Mouse (Mus musculus) ES-E14 (cell line): ENCODE measurements at regions not wholly inside any gene's neighbourhood (a gene's known extent, or its start where the extent isn't known, plus 50 kb on each side); places are given as distances from the start of the nearest gene placed in this dataset.

Experiments
- DNase-seq: peaks from one replicate; pipeline ENCODE4 v3.0.0-alpha.2; 2013; ENCODE audit warnings: low read depth, low spot score
- H3K27ac ChIP-seq: 2 replicates; pipeline ENCODE4 v1.5.1; 2012; ENCODE audit warnings: low read depth, mild to moderate bottlenecking, low read length, moderate library complexity, mixed read lengths; ENCODE audit not compliant: poor library complexity, insufficient read depth, severe bottlenecking
- H3K36me3 ChIP-seq: 2 replicates; pipeline ENCODE4 v1.6.1; 2012; ENCODE audit warnings: mild to moderate bottlenecking, low read length, moderate library complexity, mixed read lengths; ENCODE audit not compliant: control insufficient read depth, poor library complexity, insufficient read depth, severe bottlenecking
- H3K4me1 ChIP-seq, 2 experiments: fragments of 150-350 bp in 1 of 2; sonication (generic) in 1 of 2; 2 replicates each; pipeline ENCODE4 v1.6.1; 2012; ENCODE audit warnings: low read length in 2 of 2, mild to moderate bottlenecking in 1 of 2, mixed read lengths in 1 of 2; ENCODE audit not compliant: control insufficient read depth in 2 of 2, insufficient read depth in 2 of 2, poor library complexity in 1 of 2
- H3K4me3 ChIP-seq, 2 experiments: fragments of 150-350 bp in 1 of 2; sonication (generic) in 1 of 2; 2 replicates each; pipeline ENCODE4 v1.5.1; 2012; ENCODE audit warnings: low read length in 2 of 2, low read depth in 1 of 2, mild to moderate bottlenecking in 1 of 2, mixed read lengths in 1 of 2; ENCODE audit not compliant: insufficient read depth in 1 of 2, poor library complexity in 1 of 2, severe bottlenecking in 1 of 2
- H3K9ac ChIP-seq: 2 replicates; pipeline ENCODE4 v1.6.1; 2012; ENCODE audit warnings: low read depth, mild to moderate bottlenecking, low read length, mixed read lengths; ENCODE audit not compliant: poor library complexity, insufficient read depth, severe bottlenecking
- H3K9me3 ChIP-seq: fragments of 150-350 bp; sonication (generic); 2 replicates; pipeline ENCODE4 v1.6.1; 2012; ENCODE audit warnings: low read depth, mild to moderate bottlenecking, low read length; ENCODE audit not compliant: control insufficient read depth, insufficient read depth
- CHD2 ChIP-seq: IDR thresholded peaks from 2 replicates; pipeline ENCODE4 v1.6.1; 2014; ENCODE audit warnings: mild to moderate bottlenecking, low read depth, low read length, inconsistent platforms
- HCFC1 ChIP-seq: IDR thresholded peaks from 2 replicates; pipeline ENCODE4 v1.6.1; 2012; ENCODE audit warnings: low read length, inconsistent platforms, borderline replicate concordance; ENCODE audit not compliant: insufficient read depth
- MAFK ChIP-seq: IDR thresholded peaks from 2 replicates; pipeline ENCODE4 v1.6.1; 2014; ENCODE audit warnings: mild to moderate bottlenecking, low read depth, low read length, inconsistent platforms; ENCODE audit not compliant: insufficient read depth
- ZC3H11A ChIP-seq: IDR thresholded peaks from 2 replicates; pipeline ENCODE4 v1.6.1; 2012; ENCODE audit warnings: low read depth, mild to moderate bottlenecking, inconsistent platforms, low read length, borderline replicate concordance
- ZNF384 ChIP-seq: IDR thresholded peaks from 2 replicates; pipeline ENCODE4 v1.6.1; 2012; ENCODE audit warnings: low read depth, low read length, inconsistent platforms
- in situ Hi-C, 2 experiments: fragments of 600-800 bp; cut with MboI; formaldehyde crosslinking; loops; one replicate each; pipeline ENCODE4 v1.15.1; 2025; ENCODE audit warnings: low sequenced_read_pairs in 2 of 2, inconsistent platforms in 1 of 2; ENCODE audit not compliant: unreplicated experiment in 2 of 2

GRCm38 (mm10) chr9:33214523-33214922 lies 578.5 kb downstream of the Ets1 start:
- no peaks in the 10 kb centered on the region for H3K36me3 ChIP-seq
- H3K27ac ChIP-seq, result no peak overlapping the region
- H3K9me3 ChIP-seq, result no peaks in the 10 kb centered on the region
- no peak for DNase-seq
- no peaks in the 10 kb centered on the region for H3K4me1 ChIP-seq
- no peak for TF ChIP-seq CHD2
- no peak for TF ChIP-seq HCFC1
- no peak for TF ChIP-seq ZC3H11A
- no peak for TF ChIP-seq MAFK
- TF ChIP-seq ZNF384, result no peak
- H3K9ac ChIP-seq, result no peak overlapping the region
- no peak overlapping the region for H3K4me3 ChIP-seq
- in situ Hi-C loops, result no loop called here

GRCm38 (mm10) chr9:33220981-33221380 lies 585.0 kb downstream of the Ets1 start:
- no peaks in the 10 kb centered on the region for H3K36me3 ChIP-seq
- H3K27ac ChIP-seq, result no peak overlapping the region
- H3K9me3 ChIP-seq, result no peaks in the 10 kb centered on the region
- no peak for TF ChIP-seq HCFC1
- TF ChIP-seq MAFK, result no peak
- TF ChIP-seq ZNF384, result no peak
- no peak for TF ChIP-seq CHD2
- H3K4me1 ChIP-seq, result no peaks in the 10 kb centered on the region
- no peak for DNase-seq
- in situ Hi-C loops, result no loop called here
- no peak overlapping the region for H3K4me3 ChIP-seq
- H3K9ac ChIP-seq, result no peak overlapping the region

GRCm38 (mm10) chr9:33222066-33222805 lies 586.2 kb downstream of the Ets1 start:
- H3K9me3 ChIP-seq, result no peaks in the 10 kb centered on the region
- no peak for DNase-seq
- H3K4me1 ChIP-seq, result no peaks in the 10 kb centered on the region
- H3K4me3 ChIP-seq, result no peak overlapping the region
- TF ChIP-seq CHD2 (no peak), HCFC1 (no peak)
- in situ Hi-C loops, result no loop called here
- no peak overlapping the region for H3K27ac ChIP-seq
- H3K36me3 ChIP-seq, result no peaks in the 10 kb centered on the region
- H3K9ac ChIP-seq, result no peak overlapping the region

- Histone ChIP-seq H3K4me1 (no peaks in the 10 kb centered on the region), H3K27ac (no peak overlapping the region), H3K4me3 (no peak overlapping the region), H3K9me3 (no peaks in the 10 kb centered on the region), H3K9ac (no peak overlapping the region), H3K36me3 (no peaks in the 10 kb centered on the region)
- DNase-seq, result no peak
- in situ Hi-C loops, result loop anchor here in 1 of 2 experiments (25.0 kb wide), 1 partner anchor 646 kb away; no protein-coding TSS in a partner anchor
- TF ChIP-seq MAFK (no peak), ZNF384 (no peak), HCFC1 (no peak), CHD2 (no peak), ZC3H11A (no peak)
These were observed 597.7 kb downstream of the Ets1 start for GRCm38 (mm10) chr9:33233699-33234131.

GRCm38 (mm10) chr9:33238190-33238589 lies 602.2 kb downstream of the Ets1 start:
- Histone ChIP-seq H3K9me3 (no peaks in the 10 kb centered on the region), H3K27ac (no peak overlapping the region), H3K4me3 (no peak overlapping the region), H3K9ac (no peak overlapping the region), H3K36me3 (no peaks in the 10 kb centered on the region), H3K4me1 (no peaks in the 10 kb centered on the region)
- TF ChIP-seq MAFK (no peak), ZC3H11A (no peak), CHD2 (no peak), ZNF384 (no peak), HCFC1 (no peak)
- in situ Hi-C loops, result loop anchor here (5.0 to 25.0 kb wide), 2 partner anchors 651 kb away; no protein-coding TSS in a partner anchor
- no peak for DNase-seq
